Mouse (Mus musculus): ENCODE data around the gene Atp8b4.

The Atp8b4 gene

DNA sequence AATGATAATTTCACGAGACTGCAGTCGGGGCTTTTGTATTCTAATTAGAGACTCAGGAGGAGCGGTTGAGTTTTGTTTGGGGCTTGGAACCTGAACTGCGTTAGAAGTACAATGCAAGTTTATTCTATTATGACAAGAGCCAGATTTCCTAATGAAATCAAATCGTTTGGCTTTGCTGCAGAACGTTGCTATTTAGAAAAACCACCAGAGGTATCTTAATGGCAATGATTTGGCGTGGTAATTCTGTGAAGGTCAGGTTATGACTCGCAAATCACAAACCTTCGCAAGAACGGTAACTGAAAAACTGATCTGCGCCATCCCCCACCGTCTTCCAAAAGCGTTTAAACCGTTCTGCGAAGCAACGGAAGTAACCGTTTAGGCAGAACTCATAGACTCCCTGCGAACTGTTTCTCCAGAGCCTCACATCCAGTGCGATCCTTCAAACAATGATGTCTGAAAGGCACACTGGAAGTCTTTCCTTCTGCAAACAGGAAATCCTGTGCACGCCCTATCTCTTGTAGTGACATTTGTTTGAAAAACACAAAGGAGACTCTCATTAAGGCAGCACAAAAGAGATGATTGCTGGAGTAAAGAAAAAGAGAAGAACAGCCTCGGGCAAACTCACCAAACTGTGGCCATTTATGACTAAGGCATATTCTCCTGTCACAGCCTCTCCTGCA, 139.2 kb downstream of the Atp8b4 start:
- DNase-seq (ENCODE audit: low read depth, low spot score) = no peak

- DNase-seq (ENCODE audit: low read depth, low spot score) = no peak
Measured at GRCm38 (mm10) chr2:126360688-126361087, 139.8 kb downstream of the Atp8b4 start.

GRCm38 (mm10) chr2:126359965-126360364, 140.5 kb downstream of the Atp8b4 start:
- DNase-seq (ENCODE audit: low read depth, low spot score) = no peak

GRCm38 (mm10) chr2:126359278-126359677, 141.2 kb downstream of the Atp8b4 start:
- no peak for DNase-seq (ENCODE audit: low read depth, low spot score)

- no peak for DNase-seq (ENCODE audit: low read depth, low spot score)
Measured at GRCm38 (mm10) chr2:126358741-126359140, 141.7 kb downstream of the Atp8b4 start.

DNA sequence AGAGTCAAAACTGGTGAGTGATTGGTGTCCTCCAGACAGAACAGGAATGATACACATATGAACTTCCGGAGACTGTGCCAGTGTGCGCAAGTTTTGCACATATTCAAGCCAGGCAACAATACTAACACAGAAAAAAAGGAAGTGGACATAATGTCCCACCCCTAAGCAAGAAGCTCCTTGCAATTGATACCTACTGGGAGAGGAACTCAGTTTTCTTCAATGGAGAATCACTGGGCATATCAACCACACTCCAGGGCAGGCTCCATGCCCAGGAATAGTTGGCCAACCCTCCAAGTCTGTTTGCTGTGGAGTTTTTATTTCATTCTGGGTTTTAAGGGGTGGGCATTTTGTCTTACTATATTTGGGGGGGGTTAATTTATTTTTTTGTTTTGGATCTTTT, 145.2 kb downstream of the Atp8b4 start:
- no peak for DNase-seq (ENCODE audit: low read depth, low spot score)

- no peak for DNase-seq (ENCODE audit: low read depth, low spot score)
Measured at GRCm38 (mm10) chr2:126351811-126352210, 148.7 kb downstream of the Atp8b4 start.

DNA sequence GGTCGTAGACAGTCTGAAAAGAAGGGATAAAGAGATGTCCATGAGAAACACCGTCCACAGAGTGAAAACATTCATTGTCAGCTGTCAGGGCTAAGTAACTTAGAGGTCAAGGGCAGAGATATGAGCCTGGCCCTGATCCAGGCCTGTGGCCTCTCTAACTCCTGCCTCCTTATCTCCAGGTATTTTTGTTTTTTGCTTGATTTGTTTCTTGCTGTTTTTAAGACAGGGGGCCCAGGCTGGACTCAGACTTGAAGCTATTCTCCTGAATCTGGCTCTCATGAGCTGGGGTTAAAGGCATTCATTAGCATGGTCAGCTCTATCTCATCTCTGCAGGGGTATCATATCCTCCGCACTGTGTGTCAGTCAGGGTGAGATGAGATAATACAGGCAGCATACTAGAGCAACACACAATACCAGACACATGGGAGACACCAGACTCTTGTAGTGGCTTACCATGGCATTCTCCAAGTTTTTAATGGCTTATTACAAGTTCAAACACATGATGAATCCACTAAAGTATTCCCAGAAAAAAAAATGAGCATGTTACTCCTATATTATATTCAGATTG, 157.4 kb downstream of the Atp8b4 start:
- no peak for DNase-seq (ENCODE audit: low read depth, low spot score)

GRCm38 (mm10) chr2:126341521-126341920, 159.0 kb downstream of the Atp8b4 start:
- no peak for DNase-seq (ENCODE audit: low read depth, low spot score)

DNA sequence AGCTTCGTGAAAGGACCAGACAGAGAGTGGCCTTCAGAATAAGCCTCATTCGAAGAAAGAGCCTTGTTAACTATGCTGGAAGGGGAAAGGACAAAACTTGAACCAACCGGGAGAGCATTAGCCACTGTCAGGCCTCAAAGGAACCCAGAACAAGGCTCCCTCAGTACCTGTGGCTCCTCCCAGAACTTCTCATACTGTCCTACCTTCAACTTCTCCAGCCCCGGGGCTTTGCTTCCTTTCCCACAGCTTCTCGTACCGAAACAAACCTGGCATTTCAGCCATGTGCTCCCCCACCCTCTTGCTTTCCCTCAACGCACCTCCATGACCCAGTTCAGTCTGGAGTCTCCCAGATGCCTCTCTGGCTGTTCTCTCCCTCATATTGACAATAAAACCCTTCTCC, 160.3 kb downstream of the Atp8b4 start:
- no peak for DNase-seq (ENCODE audit: low read depth, low spot score)

DNA sequence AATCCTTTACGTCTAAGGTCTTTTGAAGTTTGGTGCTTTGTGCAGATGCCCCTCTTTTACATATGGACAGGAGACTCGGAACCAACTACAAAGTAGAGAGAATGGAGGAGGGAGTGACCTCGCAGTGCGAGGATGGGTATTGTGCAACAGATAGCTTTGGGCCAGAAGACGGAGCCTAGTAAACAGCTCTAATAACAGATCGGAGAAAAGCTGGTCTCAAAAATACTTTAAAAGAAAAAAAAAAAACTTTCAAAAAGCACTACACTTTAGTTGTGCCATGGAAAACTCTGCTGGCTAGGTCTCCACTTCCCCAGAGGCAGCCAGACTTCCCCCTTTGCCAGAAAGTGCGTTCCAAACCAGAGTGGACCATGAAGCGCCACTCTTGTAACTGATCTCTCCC, 161.0 kb downstream of the Atp8b4 start:
- no peak for DNase-seq (ENCODE audit: low read depth, low spot score)

- DNase-seq (ENCODE audit: low read depth, low spot score) = no peak
Measured at GRCm38 (mm10) chr2:126337143-126337542, 163.3 kb downstream of the Atp8b4 start.

GRCm38 (mm10) chr2:126331794-126332193, 168.7 kb downstream of the Atp8b4 start:
- no peak for DNase-seq (ENCODE audit: low read depth, low spot score)

GRCm38 (mm10) chr2:126323206-126323605, 177.3 kb downstream of the Atp8b4 start:
- no peak for DNase-seq (ENCODE audit: low read depth, low spot score)

DNA sequence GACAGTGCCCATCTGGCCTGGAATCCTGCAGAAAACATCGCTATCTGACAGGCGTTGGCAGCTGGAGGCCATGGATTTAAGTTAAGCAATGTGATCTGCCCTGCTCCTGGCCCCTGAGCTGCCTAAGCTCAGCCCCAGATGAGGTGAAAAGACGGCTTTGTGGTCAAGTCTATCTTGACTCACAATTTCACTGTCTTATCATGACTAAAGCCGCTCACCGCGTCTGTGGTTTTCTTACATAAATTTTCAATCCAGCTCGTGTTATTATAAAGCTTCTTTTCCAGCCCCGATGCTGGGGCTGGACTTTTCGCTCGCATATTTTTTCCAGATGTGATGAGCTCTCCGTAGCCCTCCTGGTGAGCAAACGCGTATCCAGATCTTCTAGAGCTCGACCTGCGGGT, 177.8 kb downstream of the Atp8b4 start:
- DNase-seq (ENCODE audit: low read depth, low spot score) = no peak

DNA sequence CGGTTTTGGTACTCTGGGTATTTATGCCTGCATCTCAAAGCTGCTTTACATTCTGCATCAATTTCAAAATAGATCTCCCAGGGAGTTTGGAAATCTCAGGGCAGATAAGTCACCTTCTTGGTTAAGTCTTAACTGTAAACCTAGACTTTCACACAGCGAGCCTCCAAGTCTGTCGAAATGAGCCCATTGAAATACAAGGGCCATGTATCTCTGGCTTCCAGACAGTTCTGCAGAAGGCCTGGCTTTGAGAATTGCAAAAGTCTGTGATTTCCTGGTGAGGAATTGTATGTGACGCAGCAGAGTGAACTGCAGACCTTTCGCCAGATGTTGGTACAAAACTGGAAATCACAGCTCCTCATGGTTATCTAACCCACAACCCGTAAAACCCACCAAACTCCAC, 182.4 kb downstream of the Atp8b4 start:
- no peak for DNase-seq (ENCODE audit: low read depth, low spot score)

DNA sequence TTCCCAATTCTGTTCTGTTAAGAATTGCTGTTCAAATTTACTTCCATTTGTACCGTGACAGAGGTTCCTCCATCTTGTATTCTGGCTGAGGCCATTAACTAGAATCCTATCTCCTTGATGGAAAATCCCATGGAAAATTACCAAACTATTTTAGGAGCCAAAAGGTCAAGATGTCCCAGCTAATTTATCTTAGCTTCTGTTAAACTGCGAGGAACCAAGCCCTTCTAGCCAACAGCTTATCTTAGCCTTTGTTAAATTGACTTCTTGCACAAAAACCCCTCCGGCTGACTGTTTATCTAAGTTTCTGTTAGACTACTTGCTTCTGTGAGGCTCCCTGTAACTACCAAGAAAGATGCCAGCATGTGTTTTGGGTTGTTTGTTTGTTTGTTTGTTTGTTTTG, 183.5 kb downstream of the Atp8b4 start:
- no peak for DNase-seq (ENCODE audit: low read depth, low spot score)

DNA sequence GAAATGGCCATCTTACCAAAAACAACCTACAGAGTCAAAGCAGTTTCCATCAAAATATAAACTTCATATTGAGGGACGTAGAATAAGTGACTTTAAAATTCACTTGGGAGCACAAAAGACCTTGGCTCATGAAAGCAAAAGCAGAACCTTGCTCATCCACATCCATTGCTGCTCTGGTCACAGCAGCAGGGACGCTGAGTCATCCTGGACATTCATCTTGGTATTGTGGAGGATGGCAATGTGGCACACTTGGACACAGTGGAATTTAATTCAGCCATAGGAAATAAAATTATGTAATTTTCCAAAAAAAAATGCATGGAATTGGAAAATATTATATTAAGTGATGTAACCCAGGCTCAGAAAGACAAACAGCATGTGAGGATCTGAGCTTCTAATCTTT, 184.1 kb downstream of the Atp8b4 start:
- DNase-seq (ENCODE audit: low read depth, low spot score) = no peak

DNA sequence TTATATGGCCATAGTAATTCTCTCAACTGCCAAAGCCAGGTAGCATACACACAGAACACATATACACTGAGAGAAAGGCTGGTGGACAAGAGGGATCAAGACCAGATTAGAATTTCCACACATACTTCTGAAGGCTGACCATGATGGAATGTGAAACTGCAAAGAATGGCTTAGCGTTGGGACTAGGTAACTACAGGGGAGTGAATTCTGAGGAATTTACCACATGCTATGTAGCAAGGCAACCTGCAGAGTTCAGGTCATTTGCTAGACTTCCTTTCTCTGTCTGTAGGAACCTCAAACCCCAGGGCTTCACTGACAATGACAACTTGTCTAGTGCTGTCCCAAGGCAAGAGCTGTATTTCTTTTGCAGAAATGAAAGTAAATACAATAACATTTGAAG, 189.4 kb downstream of the Atp8b4 start:
- no peak for DNase-seq (ENCODE audit: low read depth, low spot score)

GRCm38 (mm10) chr2:126309994-126310393, 190.5 kb downstream of the Atp8b4 start:
- no peak for DNase-seq (ENCODE audit: low read depth, low spot score)

DNA sequence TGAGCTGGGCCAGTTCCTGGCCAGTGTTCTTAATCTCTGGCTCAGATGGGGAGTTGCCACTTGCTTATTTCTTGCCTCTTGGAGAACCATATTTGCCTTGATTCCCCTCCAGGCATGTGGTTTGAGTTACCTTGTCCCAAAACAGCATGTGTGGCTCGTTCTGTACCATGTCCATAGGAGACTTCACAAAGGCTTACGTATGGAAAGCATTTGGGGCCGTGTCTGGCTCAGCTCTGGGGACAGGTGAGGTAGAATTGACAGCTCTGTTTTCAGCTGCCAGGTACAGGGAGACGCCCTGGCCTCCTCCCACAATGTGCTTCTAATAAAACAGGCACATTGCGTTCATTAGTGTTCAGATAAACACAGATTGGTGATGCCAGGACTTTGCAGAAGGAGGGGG, 195.9 kb downstream of the Atp8b4 start:
- DNase-seq (ENCODE audit: low read depth, low spot score) = no peak

- DNase-seq (ENCODE audit: low read depth, low spot score) = no peak
Measured at GRCm38 (mm10) chr2:126303226-126303625, 197.2 kb downstream of the Atp8b4 start.

GRCm38 (mm10) chr2:126302381-126302780, 198.1 kb downstream of the Atp8b4 start:
- DNase-seq (ENCODE audit: low read depth, low spot score) = no peak

GRCm38 (mm10) chr2:126290702-126291101, 209.8 kb downstream of the Atp8b4 start:
- no peak for DNase-seq (ENCODE audit: low read depth, low spot score)
